Mouse (Mus musculus) liver, embryonic 11.5 days (tissue): ENCODE results near the gene Slc11a1. TPM values are rescaled to one million over a fixed set of nuclear protein-coding genes. Genes with fewer than 3 reads are reported as not detected.
A peak's percentile ranks its signal among the peaks of the same experiment; 100 is the strongest.

Experiments used
- ATAC-seq: fragments of 200-750 bp; cut with Nextera tagmentation; replicated peaks from 2 replicates; pipeline ENCODE4 v1.8.0; 2017; ENCODE audit warnings: moderate number of reproducible peaks, mild to moderate bottlenecking, moderate TSS enrichment, moderate library complexity; ENCODE audit not compliant: low FRiP score
- DNase-seq: peaks from one replicate; pipeline ENCODE4 v3.0.0-alpha.2; 2017; ENCODE audit warnings: low spot score
- H3K27ac ChIP-seq: fragments of 300-500 bp; sonication (generic); 2 replicates; pipeline ENCODE4 v1.5.1; 2014; ENCODE audit warnings: mild to moderate bottlenecking, low read depth, low read length, control low read depth
- H3K27me3 ChIP-seq: fragments of 300-500 bp; sonication (generic); replicated peaks from 2 replicates; pipeline ENCODE4 v1.6.1; 2014; ENCODE audit warnings: low read length, mixed read lengths; ENCODE audit not compliant: control insufficient read depth, insufficient read depth
- H3K36me3 ChIP-seq: fragments of 300-500 bp; sonication (generic); 2 replicates; pipeline ENCODE4 v1.6.1; 2014; ENCODE audit warnings: mild to moderate bottlenecking, low read length, moderate library complexity, mixed read lengths; ENCODE audit not compliant: control insufficient read depth, insufficient read depth
- H3K4me1 ChIP-seq: fragments of 300-500 bp; sonication (generic); replicated peaks from 2 replicates; pipeline ENCODE4 v1.6.1; 2014; ENCODE audit warnings: low read length, mixed read lengths; ENCODE audit not compliant: control insufficient read depth, insufficient read depth
- H3K4me2 ChIP-seq: fragments of 300-500 bp; sonication (generic); 2 replicates; pipeline ENCODE4 v1.6.1; 2014; ENCODE audit warnings: mild to moderate bottlenecking, control low read depth, moderate library complexity
- H3K4me3 ChIP-seq: fragments of 300-500 bp; sonication (generic); 2 replicates; pipeline ENCODE4 v1.5.1; 2014; ENCODE audit warnings: low read depth, low read length, control low read depth
- H3K9ac ChIP-seq: fragments of 300-500 bp; sonication (generic); 2 replicates; pipeline ENCODE4 v1.6.1; 2014; ENCODE audit warnings: low read depth, low read length, control low read depth
- H3K9me3 ChIP-seq: fragments of 300-500 bp; sonication (generic); 2 replicates; pipeline ENCODE4 v1.6.1; 2016; ENCODE audit warnings: low read length, inconsistent platforms, mixed read lengths; ENCODE audit not compliant: control insufficient read depth
- WGBS: fragments of 180-500 bp; shearing (Covaris S2); extraction: QIAGEN DNeasy Blood & Tissue Kit; methylation state at CpG from one replicate; pipeline ENCODE4 v1.1.7; 2014; 5-methylcytosine and 5-hydroxymethylcytosine counted together
- polyA plus RNA-seq: library from polyadenylated mRNA; unstranded; fragments of >200 nt; fragmentation: Nextera tagmentation; extraction: Ambion mirVana; gene quantifications from 2 replicates; pipeline ENCODE4 v1.2.1, GENCODE M21; 2014

The Slc11a1 gene
- polyA plus RNA-seq, 1 experiment from 2014 or later = 10.0 TPM

DNA sequence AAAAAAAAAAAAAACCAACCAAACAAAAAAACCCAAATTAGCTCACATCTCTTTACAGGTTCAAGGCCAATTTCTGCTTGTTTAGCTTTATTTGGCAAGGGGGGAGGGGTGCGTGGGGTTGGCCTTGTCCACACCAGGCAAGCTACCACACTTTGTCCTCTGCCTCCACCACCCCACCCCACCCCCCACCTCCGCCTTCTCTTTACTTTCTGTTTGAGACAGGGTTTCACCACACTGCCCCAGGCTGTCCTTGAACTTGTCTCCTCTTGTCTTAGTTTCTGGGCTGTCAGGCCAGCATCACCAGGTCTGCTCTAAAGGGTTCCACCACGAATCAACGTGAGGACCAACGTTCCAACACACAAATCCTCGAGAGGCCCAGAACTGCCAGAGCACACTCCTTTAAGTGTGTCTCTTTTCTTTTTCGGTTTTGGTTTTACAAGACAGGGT, 4.1 kb downstream of the Slc11a1 start:
- ATAC-seq (no peak), DNase-seq (no peak)
- H3K4me1 ChIP-seq = peaks cover 17% of the 10 kb centered on the region
- no peak overlapping the region for H3K9ac ChIP-seq
- H3K4me2 ChIP-seq = no peak overlapping the region
- WGBS = 74% methylated on average over 7 of the region's 7 CpGs
- no peak overlapping the region for H3K27ac ChIP-seq
- H3K36me3 ChIP-seq = no peaks in the 10 kb centered on the region
- H3K27me3 ChIP-seq = no peaks in the 10 kb centered on the region
- H3K4me3 ChIP-seq = no peak overlapping the region
- no peaks in the 10 kb centered on the region for H3K9me3 ChIP-seq

DNA sequence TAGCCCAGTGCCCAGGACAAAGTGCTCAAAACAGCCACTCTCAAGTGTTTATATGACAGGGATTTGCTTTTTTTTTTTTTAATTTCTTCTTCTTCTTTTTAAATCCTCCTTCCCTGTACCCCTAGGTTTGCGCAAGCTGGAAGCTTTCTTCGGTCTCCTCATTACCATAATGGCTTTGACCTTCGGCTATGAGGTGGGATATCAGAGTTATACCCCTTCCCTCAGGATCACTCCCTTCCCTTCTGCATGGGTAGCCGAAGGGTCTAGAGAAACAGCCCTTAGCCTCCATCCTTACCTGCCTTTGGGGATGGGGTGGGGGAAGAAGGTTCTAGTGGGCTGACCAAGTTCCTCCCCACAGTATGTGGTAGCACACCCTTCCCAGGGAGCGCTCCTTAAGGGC, 5.5 kb downstream of the Slc11a1 start:
- peaks cover 22% of the 10 kb centered on the region for H3K4me1 ChIP-seq
- H3K9me3 ChIP-seq = no peaks in the 10 kb centered on the region
- H3K27me3 ChIP-seq = no peaks in the 10 kb centered on the region
- 84% methylated on average over 5 of the region's 5 CpGs for WGBS
- H3K27ac ChIP-seq = no peak overlapping the region
- no peak overlapping the region for H3K9ac ChIP-seq
- H3K4me2 ChIP-seq = no peak overlapping the region
- no peak for DNase-seq
- ATAC-seq = no peak
- H3K36me3 ChIP-seq = no peaks in the 10 kb centered on the region
- H3K4me3 ChIP-seq = no peak overlapping the region

GRCm38 (mm10) chr1:74381588-74382021, 6.6 kb downstream of the Slc11a1 start:
- no peak for ATAC-seq
- WGBS = 60% methylated on average over 10 of the region's 10 CpGs
- H3K27me3 ChIP-seq = no peaks in the 10 kb centered on the region
- no peaks in the 10 kb centered on the region for H3K9me3 ChIP-seq
- no peaks in the 10 kb centered on the region for H3K36me3 ChIP-seq
- no peak overlapping the region for H3K27ac ChIP-seq
- no peak overlapping the region for H3K9ac ChIP-seq
- H3K4me1 ChIP-seq = peaks cover 22% of the 10 kb centered on the region
- H3K4me3 ChIP-seq = no peak overlapping the region
- H3K4me2 ChIP-seq = no peak overlapping the region
- DNase-seq = no peak

- Histone ChIP-seq H3K27me3 (no peaks in the 10 kb centered on the region), H3K4me3 (no peak overlapping the region), H3K4me2 (no peak overlapping the region), H3K4me1 (peaks cover 28% of the 10 kb centered on the region), H3K9ac (no peak overlapping the region), H3K36me3 (no peaks in the 10 kb centered on the region), H3K27ac (no peak overlapping the region), H3K9me3 (no peaks in the 10 kb centered on the region)
- 78% methylated on average over 13 of the region's 13 CpGs for WGBS
- ATAC-seq (no peak), DNase-seq (no peak)
Measured at GRCm38 (mm10) chr1:74383385-74383784, 8.4 kb downstream of the Slc11a1 start.

DNA sequence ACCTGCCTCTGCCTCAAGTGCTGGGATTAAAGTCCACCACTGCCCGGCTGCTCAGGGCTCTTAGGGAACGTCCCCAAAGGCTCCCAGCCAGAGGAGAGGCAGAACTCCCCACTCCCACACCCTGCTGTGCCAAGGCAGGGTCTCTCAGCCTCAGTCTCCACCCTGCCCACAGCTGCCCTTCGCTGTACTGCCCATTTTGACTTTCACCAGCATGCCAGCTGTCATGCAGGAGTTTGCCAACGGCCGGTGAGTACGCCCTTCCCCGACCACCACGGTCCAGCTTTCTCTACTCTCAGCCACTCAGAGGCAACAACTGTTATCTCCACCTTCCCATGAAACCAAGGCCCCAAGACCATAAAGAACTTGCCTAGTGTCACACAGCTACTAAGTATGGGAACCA, 9.5 kb downstream of the Slc11a1 start:
- DNase-seq (no peak), ATAC-seq (no peak)
- H3K4me1 ChIP-seq = peaks cover 30% of the 10 kb centered on the region
- H3K27me3 ChIP-seq = no peaks in the 10 kb centered on the region
- no peaks in the 10 kb centered on the region for H3K36me3 ChIP-seq
- H3K27ac ChIP-seq = no peak overlapping the region
- no peak overlapping the region for H3K4me3 ChIP-seq
- H3K9me3 ChIP-seq = no peaks in the 10 kb centered on the region
- WGBS = 72% methylated on average over 8 of the region's 8 CpGs
- H3K9ac ChIP-seq = no peak overlapping the region
- no peak overlapping the region for H3K4me2 ChIP-seq

- no peak for ATAC-seq
- no peak overlapping the region for H3K9ac ChIP-seq
- H3K4me2 ChIP-seq = no peak overlapping the region
- H3K27ac ChIP-seq = no peak overlapping the region
- H3K4me1 ChIP-seq = peaks cover 30% of the 10 kb centered on the region
- WGBS = 85% methylated on average over 10 of the region's 10 CpGs
- no peaks in the 10 kb centered on the region for H3K9me3 ChIP-seq
- H3K27me3 ChIP-seq = no peaks in the 10 kb centered on the region
- H3K4me3 ChIP-seq = no peak overlapping the region
- H3K36me3 ChIP-seq = no peaks in the 10 kb centered on the region
- DNase-seq = no peak
Measured at GRCm38 (mm10) chr1:74385064-74385463, 10.1 kb downstream of the Slc11a1 start.

GRCm38 (mm10) chr1:74385531-74385930, 10.5 kb downstream of the Slc11a1 start:
- ATAC-seq = no peak
- no peak overlapping the region for H3K4me3 ChIP-seq
- WGBS = 86% methylated on average over 8 of the region's 8 CpGs

DNA sequence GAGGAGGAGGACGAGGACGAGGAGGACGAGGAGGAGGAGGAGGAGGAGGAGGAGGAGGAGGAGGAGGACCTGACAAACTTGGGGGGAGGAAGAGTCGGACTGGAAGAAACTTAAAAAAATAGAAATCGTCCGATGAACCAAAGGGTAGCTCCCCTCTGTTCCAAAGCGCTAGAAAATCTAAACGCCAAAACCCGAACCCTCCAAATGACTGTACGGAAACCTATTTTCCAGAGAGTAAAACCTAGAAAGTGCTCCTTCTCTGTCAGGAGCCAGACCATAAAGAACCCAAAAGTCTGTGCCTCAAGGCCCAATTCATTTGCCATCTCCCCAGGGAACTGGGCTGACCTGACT, 11.3 kb downstream of the Slc11a1 start:
- H3K4me1 ChIP-seq = peaks cover 39% of the 10 kb centered on the region
- H3K4me3 ChIP-seq = peak overlapping the region; percentile 59
- peak overlapping the region; percentile 82 for H3K9ac ChIP-seq
- H3K27me3 ChIP-seq = no peaks in the 10 kb centered on the region
- DNase-seq (no peak), ATAC-seq (no peak)
- peak overlapping the region; percentile 65 for H3K4me2 ChIP-seq
- peak overlapping the region; percentile 78 for H3K27ac ChIP-seq
- WGBS = 57% methylated on average over 7 of the region's 10 CpGs
- H3K36me3 ChIP-seq = no peaks in the 10 kb centered on the region
- H3K9me3 ChIP-seq = no peaks in the 10 kb centered on the region

More at GRCm38 (mm10) chr1:74385531-74385930, 10.5 kb downstream of the Slc11a1 start:
- H3K27me3 ChIP-seq = no peaks in the 10 kb centered on the region
- no peak overlapping the region for H3K9ac ChIP-seq
- H3K4me1 ChIP-seq = peaks cover 34% of the 10 kb centered on the region
- no peak overlapping the region for H3K27ac ChIP-seq
- no peaks in the 10 kb centered on the region for H3K36me3 ChIP-seq
- H3K4me2 ChIP-seq = no peak overlapping the region
- no peaks in the 10 kb centered on the region for H3K9me3 ChIP-seq
- DNase-seq = no peak

- H3K4me1 ChIP-seq = peaks cover 36% of the 10 kb centered on the region
- H3K27me3 ChIP-seq = no peaks in the 10 kb centered on the region
- ATAC-seq (peak; percentile 84), DNase-seq (peak; percentile 98)
- 2% methylated on average over 26 of the region's 26 CpGs for WGBS
- no peaks in the 10 kb centered on the region for H3K9me3 ChIP-seq
- no peaks in the 10 kb centered on the region for H3K36me3 ChIP-seq
- peak overlapping the region; percentile 78 for H3K27ac ChIP-seq
- H3K4me3 ChIP-seq = peak overlapping the region; percentile 59
- H3K4me2 ChIP-seq = peak overlapping the region; percentile 65
- H3K9ac ChIP-seq = peak overlapping the region; percentile 82
Measured at GRCm38 (mm10) chr1:74386714-74387385, 11.9 kb downstream of the Slc11a1 start.
